Mouse (Mus musculus): ENCODE results near the gene Mpdz. TPM values are rescaled to one million over a fixed set of nuclear protein-coding genes. Genes with fewer than 3 reads are reported as not detected.

Gene Mpdz
- polyA plus RNA-seq, 1 experiment from 2014 or later = 7.4 TPM

GRCm38 (mm10) chr4:81252859-81253780 lies 189.5 kb downstream of the Mpdz start:
- Histone ChIP-seq H3K4me2 (replicated peaks; ENCODE audit: low read depth, low read length) (no peak overlapping the region), H3K4me1 (ENCODE audit: insufficient read depth, low read depth, low read length) (no peaks in the 10 kb centered on the region), H3K9ac (replicated peaks; ENCODE audit: low read depth) (no peak overlapping the region), H3K27ac (ENCODE audit: low read length) (no peak overlapping the region), H3K27me3 (replicated peaks; ENCODE audit: insufficient read depth, low read length) (no peaks in the 10 kb centered on the region), H3K4me3 (ENCODE audit: low read depth, low read length) (no peak overlapping the region), H3K9me3 (ENCODE audit: low read length) (no peaks in the 10 kb centered on the region), H3K36me3 (ENCODE audit: insufficient read depth, low read length) (no peaks in the 10 kb centered on the region)
- DNase-seq (ENCODE audit: low spot score) = no peak
- 68% methylated on average over 6 of the region's 6 CpGs for WGBS
- no peak for ATAC-seq
- no peak for TF ChIP-seq EP300 (IDR thresholded peaks at IDR 0.05)
- no peak for TF ChIP-seq CTCF (IDR thresholded peaks at IDR 0.05)

GRCm38 (mm10) chr4:81252334-81252733 lies 190.3 kb downstream of the Mpdz start:
- 90% methylated on average over 1 of the region's 1 CpGs for WGBS
- DNase-seq (ENCODE audit: low spot score) = no peak
- Histone ChIP-seq H3K4me2 (replicated peaks; ENCODE audit: low read depth, low read length) (no peak overlapping the region), H3K27me3 (replicated peaks; ENCODE audit: insufficient read depth, low read length) (no peaks in the 10 kb centered on the region), H3K9ac (replicated peaks; ENCODE audit: low read depth) (no peak overlapping the region), H3K36me3 (ENCODE audit: insufficient read depth, low read length) (no peaks in the 10 kb centered on the region), H3K9me3 (ENCODE audit: low read length) (no peaks in the 10 kb centered on the region), H3K4me3 (ENCODE audit: low read depth, low read length) (no peak overlapping the region), H3K27ac (ENCODE audit: low read length) (no peak overlapping the region), H3K4me1 (ENCODE audit: insufficient read depth, low read depth, low read length) (no peaks in the 10 kb centered on the region)
- no peak for ATAC-seq
- TF ChIP-seq CTCF (IDR thresholded peaks at IDR 0.05) (no peak), EP300 (IDR thresholded peaks at IDR 0.05) (no peak)

DNA sequence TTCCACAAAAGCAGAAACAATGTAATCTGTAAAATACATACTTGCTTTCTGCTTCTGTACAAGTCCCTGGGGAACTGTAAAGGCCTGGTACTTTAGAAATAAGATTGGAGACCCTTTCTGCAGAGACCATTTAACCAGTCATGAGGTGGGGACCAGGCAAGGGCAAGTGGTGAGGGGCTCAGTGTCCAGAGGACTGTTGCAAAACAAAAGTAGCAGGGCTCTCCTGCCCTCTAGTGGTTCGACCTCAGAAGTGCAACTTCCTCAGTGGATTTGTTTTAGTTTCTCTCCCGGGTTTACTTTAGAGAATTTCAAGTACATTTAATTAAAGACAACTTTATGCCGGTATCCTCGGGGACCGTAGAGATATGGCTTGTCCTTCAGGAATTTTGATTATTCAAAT lies 190.7 kb downstream of the Mpdz start:
- Histone ChIP-seq H3K36me3 (ENCODE audit: insufficient read depth, low read length) (no peaks in the 10 kb centered on the region), H3K4me2 (replicated peaks; ENCODE audit: low read depth, low read length) (no peak overlapping the region), H3K27ac (ENCODE audit: low read length) (no peak overlapping the region), H3K4me1 (ENCODE audit: insufficient read depth, low read depth, low read length) (no peaks in the 10 kb centered on the region), H3K27me3 (replicated peaks; ENCODE audit: insufficient read depth, low read length) (no peaks in the 10 kb centered on the region), H3K9me3 (ENCODE audit: low read length) (no peaks in the 10 kb centered on the region), H3K9ac (replicated peaks; ENCODE audit: low read depth) (no peak overlapping the region), H3K4me3 (ENCODE audit: low read depth, low read length) (no peak overlapping the region)
- peak; percentile 44 for DNase-seq (ENCODE audit: low spot score)
- no peak for ATAC-seq
- WGBS = 9% methylated on average over 5 of the region's 5 CpGs
- no peak for TF ChIP-seq EP300 (IDR thresholded peaks at IDR 0.05)
- TF ChIP-seq CTCF (IDR thresholded peaks at IDR 0.05) = peak; percentile 80

DNA sequence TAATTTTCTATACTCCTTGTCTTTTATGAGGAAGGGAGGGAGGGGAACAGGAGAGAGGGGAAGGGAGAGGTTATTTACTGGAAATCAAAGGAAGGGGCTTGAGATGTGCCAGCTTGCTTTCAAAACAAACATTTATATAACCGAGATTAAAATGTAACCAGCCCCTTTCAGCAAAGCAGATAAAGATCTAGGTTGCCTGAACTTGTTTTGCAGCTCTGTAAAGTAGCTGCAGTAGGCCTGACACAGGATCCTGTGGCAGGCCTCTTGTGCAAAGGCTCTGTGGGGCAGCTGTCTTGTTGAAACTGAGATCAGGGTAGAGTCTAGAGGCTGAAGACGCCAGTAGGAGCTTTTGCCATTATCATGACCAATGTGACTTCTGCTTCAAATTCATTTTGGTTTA lies 193.4 kb downstream of the Mpdz start:
- H3K27ac ChIP-seq (ENCODE audit: low read length) = no peak overlapping the region
- ATAC-seq (no peak), DNase-seq (ENCODE audit: low spot score) (no peak)
- no peaks in the 10 kb centered on the region for H3K9me3 ChIP-seq (ENCODE audit: low read length)
- H3K27me3 ChIP-seq (replicated peaks; ENCODE audit: insufficient read depth, low read length) = no peaks in the 10 kb centered on the region
- 33% methylated on average over 2 of the region's 2 CpGs for WGBS
- H3K9ac ChIP-seq (replicated peaks; ENCODE audit: low read depth) = no peak overlapping the region
- H3K36me3 ChIP-seq (ENCODE audit: insufficient read depth, low read length) = no peaks in the 10 kb centered on the region
- no peak overlapping the region for H3K4me3 ChIP-seq (ENCODE audit: low read depth, low read length)
- no peak overlapping the region for H3K4me2 ChIP-seq (replicated peaks; ENCODE audit: low read depth, low read length)
- TF ChIP-seq CTCF (IDR thresholded peaks at IDR 0.05) (no peak), EP300 (IDR thresholded peaks at IDR 0.05) (no peak)
- no peaks in the 10 kb centered on the region for H3K4me1 ChIP-seq (ENCODE audit: insufficient read depth, low read depth, low read length)

DNA sequence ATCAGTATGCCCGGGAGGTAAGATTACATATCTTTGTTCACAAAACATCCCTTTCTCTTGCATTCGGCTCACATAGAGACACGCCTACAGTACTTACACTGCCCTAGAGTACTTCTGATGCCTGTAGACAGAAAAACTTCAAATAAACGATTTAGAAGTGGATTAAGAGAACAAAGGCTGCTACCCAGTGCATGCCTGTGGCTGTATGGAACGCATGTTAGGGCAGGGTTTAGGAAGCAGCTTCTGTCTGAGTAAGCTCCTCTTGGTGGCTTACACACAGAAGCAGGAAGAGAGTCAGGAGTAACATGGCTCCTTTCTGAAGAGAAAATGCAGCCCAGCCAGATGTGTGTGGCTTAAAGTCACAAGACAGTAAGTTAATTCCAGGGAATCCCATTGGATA lies 206.4 kb downstream of the Mpdz start:
- Histone ChIP-seq H3K36me3 (ENCODE audit: insufficient read depth, low read length) (no peaks in the 10 kb centered on the region), H3K9me3 (ENCODE audit: low read length) (no peaks in the 10 kb centered on the region), H3K9ac (replicated peaks; ENCODE audit: low read depth) (no peak overlapping the region), H3K4me1 (ENCODE audit: insufficient read depth, low read depth, low read length) (no peaks in the 10 kb centered on the region), H3K4me2 (replicated peaks; ENCODE audit: low read depth, low read length) (no peak overlapping the region), H3K27me3 (replicated peaks; ENCODE audit: insufficient read depth, low read length) (no peaks in the 10 kb centered on the region), H3K4me3 (ENCODE audit: low read depth, low read length) (no peak overlapping the region), H3K27ac (ENCODE audit: low read length) (no peak overlapping the region)
- ATAC-seq = no peak
- WGBS = 45% methylated on average over 5 of the region's 5 CpGs
- no peak for DNase-seq (ENCODE audit: low spot score)
- TF ChIP-seq CTCF (IDR thresholded peaks at IDR 0.05) (no peak), EP300 (IDR thresholded peaks at IDR 0.05) (no peak)
